Mouse (Mus musculus) lung, postnatal 0 days (tissue): ENCODE results near the gene Slc25a4.

ENCODE experiments used
- CTCF ChIP-seq: IDR thresholded peaks from 2 replicates; pipeline ENCODE4 v1.5.1; 2016; ENCODE audit warnings: antibody characterized with exemption, mild to moderate bottlenecking
- EP300 ChIP-seq: IDR thresholded peaks from 2 replicates; pipeline ENCODE4 v1.6.1; 2016; ENCODE audit warnings: antibody characterized with exemption, mild to moderate bottlenecking, control low read depth

DNA sequence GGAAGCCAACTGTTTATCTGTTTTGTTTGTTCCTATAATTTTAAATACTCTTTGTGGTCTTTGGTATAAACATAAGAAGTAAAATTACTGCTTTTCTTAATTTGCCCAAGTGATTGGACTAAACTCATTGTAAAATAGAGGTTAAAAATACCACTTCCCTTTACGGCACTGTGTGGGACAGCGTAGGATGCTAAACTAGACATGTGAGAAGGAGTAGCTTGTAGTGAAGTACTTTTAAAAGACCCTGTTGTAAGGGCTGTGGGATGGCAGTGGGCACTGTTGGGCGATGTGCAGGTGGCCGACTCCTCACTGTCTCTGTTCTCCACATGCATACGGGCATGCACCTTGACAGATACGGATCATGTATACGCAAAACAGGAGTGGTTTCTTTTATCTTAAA, 30.9 kb downstream of the Slc25a4 start:
- TF ChIP-seq CTCF (no peak), EP300 (no peak)
